ENCODE assay signal across 11 mouse cellular contexts in the genomic region with DNA sequence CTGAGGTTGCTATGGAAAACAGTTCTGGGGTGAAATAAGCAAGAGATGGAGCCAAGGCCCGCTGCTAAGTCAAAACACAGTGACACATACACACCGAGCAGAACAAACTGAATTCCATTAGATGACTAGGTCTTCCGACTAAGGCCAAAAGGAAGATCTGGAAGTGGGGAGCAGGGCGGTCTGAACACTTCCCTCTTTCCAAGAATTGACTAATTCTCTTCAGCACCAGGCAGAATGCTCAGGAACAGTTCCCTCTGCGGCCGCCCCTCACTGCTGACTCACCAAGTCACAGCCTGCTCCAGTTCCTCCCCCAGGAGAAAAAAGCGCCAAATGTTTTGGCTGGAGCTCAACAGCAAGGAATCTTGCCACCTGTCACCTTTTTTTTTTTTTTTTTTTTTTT.
A peak's percentile ranks its signal among the peaks of the same experiment; 100 is the strongest.
DNase-seq lines count a peak whose midpoint lies in the region; ATAC-seq and TF ChIP-seq lines count a peak whose summit lies in the region.
"Had no signal": no experiment of that assay in that cellular context is flagged by ENCODE, and none has a peak within 500 bp of the region (broad histone marks: within the 10 kb centered on the region; RNA-seq: fewer than 3 reads in every experiment).

No protein-coding gene starts in this region.

- H3K27ac ChIP-seq in layer of hippocampus, adult 2 months, result peak overlapping the region; percentile 61; the same call in 1 of the 2 replicates
- no peak overlapping the region for H3K27ac ChIP-seq in limb, embryonic 10.5 days
- H3K27ac ChIP-seq: embryonic facial prominence, embryonic 13.5 days had no signal

- no peak for ATAC-seq in CD4-positive, CD25-positive, alpha-beta regulatory T cell, adult 4 months

- no peak for TF ChIP-seq POLR2A in myocyte (IDR thresholded peaks at IDR 0.05; ENCODE audit: insufficient read length, low read depth)

- DNase-seq in lung, adult 18-20 months, result peak; percentile 17 to 28
- DNase-seq in lung, postnatal 14 days, result no peak
- DNase-seq in fibroblast of lung, adult 2 months (ENCODE audit: low read depth), result peak; percentile 56
- peak; percentile 73 to 77 for DNase-seq in layer of hippocampus, adult 2 months (ENCODE audit: low spot score in 2 of 2)
- DNase-seq in limb, embryonic 10.5 days (ENCODE audit: low spot score), result no peak
- no peak for DNase-seq in adrenal gland, adult 8-10 months
- DNase-seq: kidney, postnatal 36 days had no signal

- TF ChIP-seq CTCF in layer of hippocampus, adult 2 months (conservative IDR thresholded peaks at IDR 0.05), result no peak

- no peaks in the 10 kb centered on the region for H3K79me2 ChIP-seq in myocyte (ENCODE audit: control insufficient read depth, insufficient read depth)

- H3K4me2 ChIP-seq in myocyte (ENCODE audit: low read depth), result peak overlapping the region; percentile 37
- H3K4me2 ChIP-seq: embryonic facial prominence, embryonic 13.5 days had no signal

- no peaks in the 10 kb centered on the region for H3K9me3 ChIP-seq in limb, embryonic 10.5 days (replicated peaks)
- H3K9me3 ChIP-seq: embryonic facial prominence, embryonic 13.5 days; G1E had no signal

- no peak overlapping the region for H3ac ChIP-seq in myocyte (ENCODE audit: control insufficient read depth, insufficient read length)

- WGBS in limb, embryonic 10.5 days, result 82% methylated on average over 7 of the region's 7 CpGs

- H3K4me3 ChIP-seq in layer of hippocampus, adult 2 months, result no peak overlapping the region
- no peak overlapping the region for H3K4me3 ChIP-seq in myocyte
- H3K4me3 ChIP-seq in limb, embryonic 10.5 days, result no peak overlapping the region
- H3K4me3 ChIP-seq: embryonic facial prominence, embryonic 13.5 days had no signal

- no peaks in the 10 kb centered on the region for H3K27me3 ChIP-seq in myocyte (ENCODE audit: control insufficient read depth, insufficient read depth, insufficient read length)
- no peaks in the 10 kb centered on the region for H3K27me3 ChIP-seq in limb, embryonic 10.5 days (ENCODE audit: low read depth, poor library complexity, severe bottlenecking)
- H3K27me3 ChIP-seq: embryonic facial prominence, embryonic 13.5 days had no signal

- H3K4me1 ChIP-seq in limb, embryonic 10.5 days, result no peaks in the 10 kb centered on the region
- H3K4me1 ChIP-seq: embryonic facial prominence, embryonic 13.5 days had no signal

- H3K36me3 ChIP-seq in myocyte (ENCODE audit: control insufficient read depth, insufficient read depth), result no peaks in the 10 kb centered on the region
- H3K36me3 ChIP-seq in limb, embryonic 10.5 days, result no peaks in the 10 kb centered on the region
- H3K36me3 ChIP-seq: embryonic facial prominence, embryonic 13.5 days; G1E had no signal

TF ChIP-seq in myocyte, 11 proteins besides CTCF, POLR2A, EP300 and RAD21:
- TF ChIP-seq CEBPB (IDR thresholded peaks at IDR 0.05; ENCODE audit: insufficient read depth, poor library complexity, severe bottlenecking) (no peak), MYOG (IDR thresholded peaks at IDR 0.05; ENCODE audit: control insufficient read depth in 1 of 3, insufficient read depth in 1 of 3, insufficient read length in 2 of 3, low read depth in 2 of 3) (peak in 1 of 3 experiments; percentile 39)

Comparison
In these comparisons a context has a peak if more than half of its experiments do, and no peak if none do; other contexts are left out.
1. DNase-seq: peak in lung, adult 18-20 months (2 of 2), fibroblast of lung, adult 2 months (single experiment) and layer of hippocampus, adult 2 months (2 of 2); none in lung, postnatal 14 days (single experiment), limb, embryonic 10.5 days (single experiment) and adrenal gland, adult 8-10 months (single experiment).